Comparison of ENCODE assay signal across 27 mouse cellular contexts in the genomic region with DNA sequence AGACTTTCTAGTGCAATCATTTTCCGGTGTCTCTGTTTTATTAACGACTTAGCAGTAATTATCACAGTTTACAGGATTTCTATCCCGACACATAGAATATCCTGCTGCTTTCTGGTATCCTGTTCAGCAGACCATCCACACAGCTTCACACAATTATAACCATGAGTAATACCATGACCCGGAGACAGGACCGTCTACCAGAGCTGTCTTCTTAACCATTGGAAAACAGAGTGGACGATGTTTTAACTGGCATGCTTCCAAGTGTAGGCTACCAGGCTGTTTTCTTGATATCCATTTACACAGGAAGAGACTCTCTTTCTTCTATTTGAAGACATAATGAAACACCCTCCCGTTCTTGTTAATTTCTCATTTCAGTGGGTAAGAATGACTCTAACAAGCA. TPM values are rescaled to one million over a fixed set of nuclear protein-coding genes. Genes with fewer than 3 reads are reported as not detected.
DNase-seq lines count a peak whose midpoint lies in the region; ATAC-seq and TF ChIP-seq lines count a peak whose summit lies in the region.
"Had no signal": no experiment of that assay in that cellular context is flagged by ENCODE, and none has a peak within 500 bp of the region (broad histone marks: within the 10 kb centered on the region; RNA-seq: fewer than 3 reads in every experiment).

No protein-coding gene starts in this region.

- DNase-seq in embryo, embryonic 11 days, result peak; percentile 9
- no peak for DNase-seq in embryo, embryonic 9.5 days (ENCODE audit: extremely low spot score)
- DNase-seq in intestine, embryonic 14.5 days (ENCODE audit: low spot score), result peak; percentile 47
- peak; percentile 34 for DNase-seq in lung, embryonic 14.5 days
- DNase-seq in lung, postnatal 25 days (ENCODE audit: low spot score), result no peak
- DNase-seq in left cerebral cortex, adult 9 months (ENCODE audit: low spot score in 2 of 2), result no peak
- DNase-seq: adrenal gland, postnatal 10 days; cerebellum, adult 11 months; cerebellum, adult 9-10 months; cerebellum, postnatal 36 days; heart, postnatal 14 days; lung, postnatal 4 days had no signal

- TF ChIP-seq POLR2A in myocyte (IDR thresholded peaks at IDR 0.05; ENCODE audit: insufficient read length, low read depth), result no peak

- H3K36me3 ChIP-seq in intestine, embryonic 14.5 days (ENCODE audit: control insufficient read depth, insufficient read depth, low read length), result no peaks in the 10 kb centered on the region
- H3K36me3 ChIP-seq in intestine, postnatal 0 days (ENCODE audit: control insufficient read depth, insufficient read depth), result no peaks in the 10 kb centered on the region
- H3K36me3 ChIP-seq in lung, embryonic 14.5 days (ENCODE audit: insufficient read depth), result no peaks in the 10 kb centered on the region
- H3K36me3 ChIP-seq in myocyte (ENCODE audit: control insufficient read depth, insufficient read depth), result no peaks in the 10 kb centered on the region
- H3K36me3 ChIP-seq: embryonic facial prominence, embryonic 13.5 days; heart, embryonic 12.5 days; hindbrain, embryonic 10.5 days; hindbrain, embryonic 15.5 days; limb, embryonic 13.5 days; midbrain, embryonic 12.5 days; neural tube, embryonic 13.5 days; stomach, embryonic 15.5 days had no signal

- no peaks in the 10 kb centered on the region for H3K4me1 ChIP-seq in intestine, embryonic 14.5 days (replicated peaks; ENCODE audit: control insufficient read depth, insufficient read depth, low read length)
- H3K4me1 ChIP-seq in intestine, postnatal 0 days (replicated peaks; ENCODE audit: control insufficient read depth, insufficient read depth, low read length), result no peaks in the 10 kb centered on the region
- H3K4me1 ChIP-seq in lung, embryonic 14.5 days (ENCODE audit: insufficient read depth), result no peaks in the 10 kb centered on the region
- H3K4me1 ChIP-seq: embryonic facial prominence, embryonic 13.5 days; hindbrain, embryonic 10.5 days; megakaryocyte, embryonic 14.5 days; midbrain, embryonic 12.5 days; stomach, embryonic 15.5 days had no signal

- H3K4me3 ChIP-seq in intestine, embryonic 14.5 days (ENCODE audit: low read depth, low read length), result no peak overlapping the region
- no peak overlapping the region for H3K4me3 ChIP-seq in intestine, postnatal 0 days (ENCODE audit: low read depth, low read length)
- no peak overlapping the region for H3K4me3 ChIP-seq in lung, embryonic 14.5 days (ENCODE audit: low read depth, low read length)
- H3K4me3 ChIP-seq in myocyte, result no peak overlapping the region
- H3K4me3 ChIP-seq: embryonic facial prominence, embryonic 13.5 days; heart, embryonic 12.5 days; hindbrain, embryonic 10.5 days; hindbrain, embryonic 15.5 days; left cerebral cortex, adult 2 months; limb, embryonic 13.5 days; megakaryocyte, embryonic 14.5 days; midbrain, embryonic 12.5 days; neural tube, embryonic 13.5 days; stomach, embryonic 15.5 days had no signal

- no peaks in the 10 kb centered on the region for H3K27me3 ChIP-seq in intestine, embryonic 14.5 days (replicated peaks; ENCODE audit: control insufficient read depth, insufficient read depth, low read length)
- no peaks in the 10 kb centered on the region for H3K27me3 ChIP-seq in intestine, postnatal 0 days (replicated peaks; ENCODE audit: control insufficient read depth, insufficient read depth, low read length)
- H3K27me3 ChIP-seq in lung, embryonic 14.5 days (ENCODE audit: insufficient read depth, low read length), result no peaks in the 10 kb centered on the region
- H3K27me3 ChIP-seq in myocyte (ENCODE audit: control insufficient read depth, insufficient read depth, insufficient read length), result no peaks in the 10 kb centered on the region
- H3K27me3 ChIP-seq: embryonic facial prominence, embryonic 13.5 days; heart, embryonic 12.5 days; hindbrain, embryonic 15.5 days; midbrain, embryonic 12.5 days; neural tube, embryonic 13.5 days; stomach, embryonic 15.5 days had no signal

- H3K4me2 ChIP-seq in intestine, embryonic 14.5 days (ENCODE audit: low read length), result no peak overlapping the region
- no peak overlapping the region for H3K4me2 ChIP-seq in intestine, postnatal 0 days (replicated peaks; ENCODE audit: low read depth)
- H3K4me2 ChIP-seq in lung, embryonic 14.5 days, result no peak overlapping the region
- H3K4me2 ChIP-seq in myocyte (ENCODE audit: low read depth), result peak overlapping the region; percentile 41
- H3K4me2 ChIP-seq: embryonic facial prominence, embryonic 13.5 days; heart, embryonic 12.5 days; hindbrain, embryonic 15.5 days; limb, embryonic 13.5 days; liver, embryonic 11.5 days; midbrain, embryonic 12.5 days; neural tube, embryonic 13.5 days; stomach, embryonic 15.5 days had no signal

- 62% methylated on average over 7 of the region's 7 CpGs for WGBS in intestine, embryonic 14.5 days
- WGBS in intestine, postnatal 0 days, result 67% methylated on average over 7 of the region's 7 CpGs
- WGBS in lung, embryonic 14.5 days, result 50% methylated on average over 7 of the region's 7 CpGs

- no peak overlapping the region for H3K9ac ChIP-seq in intestine, embryonic 14.5 days (ENCODE audit: low read length)
- no peak overlapping the region for H3K9ac ChIP-seq in intestine, postnatal 0 days (ENCODE audit: low read depth, low read length)
- H3K9ac ChIP-seq in lung, embryonic 14.5 days, result no peak overlapping the region
- H3K9ac ChIP-seq: embryonic facial prominence, embryonic 13.5 days; heart, embryonic 12.5 days; hindbrain, embryonic 15.5 days; limb, embryonic 13.5 days; midbrain, embryonic 12.5 days; neural tube, embryonic 13.5 days; stomach, embryonic 15.5 days had no signal

- H3K27ac ChIP-seq in intestine, embryonic 14.5 days (ENCODE audit: low read depth), result no peak overlapping the region
- H3K27ac ChIP-seq in intestine, postnatal 0 days (ENCODE audit: low read depth, low read length), result no peak overlapping the region
- H3K27ac ChIP-seq in lung, embryonic 14.5 days (ENCODE audit: low read depth), result no peak overlapping the region
- H3K27ac ChIP-seq: embryonic facial prominence, embryonic 13.5 days; hindbrain, embryonic 10.5 days; hindbrain, embryonic 15.5 days; left cerebral cortex, adult 2 months; limb, embryonic 13.5 days; midbrain, embryonic 12.5 days; neural tube, embryonic 13.5 days; stomach, embryonic 15.5 days had no signal

- ATAC-seq in intestine, embryonic 14.5 days (replicated peaks; ENCODE audit: low FRiP score, low TSS enrichment, low read depth), result no peak
- no peak for ATAC-seq in intestine, postnatal 0 days
- no peak for ATAC-seq in lung, embryonic 14.5 days (ENCODE audit: insufficient read depth)
- ATAC-seq: forebrain, embryonic 16.5 days; inflammation-experienced regulatory T-cells, adult 6 months had no signal

- no peaks in the 10 kb centered on the region for H3K9me3 ChIP-seq in intestine, embryonic 14.5 days (ENCODE audit: control insufficient read depth, low read length)
- no peaks in the 10 kb centered on the region for H3K9me3 ChIP-seq in intestine, postnatal 0 days (ENCODE audit: control insufficient read depth)
- H3K9me3 ChIP-seq in lung, embryonic 14.5 days (ENCODE audit: low read depth, low read length), result no peaks in the 10 kb centered on the region
- H3K9me3 ChIP-seq: embryonic facial prominence, embryonic 13.5 days; heart, embryonic 12.5 days; hindbrain, embryonic 10.5 days; hindbrain, embryonic 15.5 days; limb, embryonic 13.5 days; midbrain, embryonic 12.5 days; neural tube, embryonic 13.5 days; stomach, embryonic 15.5 days had no signal

- no peak overlapping the region for H3ac ChIP-seq in myocyte (ENCODE audit: control insufficient read depth, insufficient read length)

- H3K79me2 ChIP-seq in myocyte (ENCODE audit: control insufficient read depth, insufficient read depth), result no peaks in the 10 kb centered on the region

- no peak for TF ChIP-seq CTCF in intestine, postnatal 0 days (IDR thresholded peaks at IDR 0.05; ENCODE audit: low read depth)
- TF ChIP-seq CTCF in lung, embryonic 14.5 days (IDR thresholded peaks at IDR 0.05; ENCODE audit: low read depth), result no peak

TF ChIP-seq in myocyte, 11 proteins besides CTCF, POLR2A, EP300 and RAD21:
- TF ChIP-seq SRF (IDR thresholded peaks at IDR 0.05; ENCODE audit: control insufficient read depth, insufficient read length, low read depth) (no peak), USF1 (IDR thresholded peaks at IDR 0.05; ENCODE audit: low read depth) (no peak), TCF3 (IDR thresholded peaks at IDR 0.05; ENCODE audit: insufficient read length, low read depth) (no peak), MYOD1 (IDR thresholded peaks at IDR 0.05; ENCODE audit: control insufficient read depth in 1 of 3, insufficient read length in 2 of 3, low read depth in 2 of 3) (no peak), MYOG (IDR thresholded peaks at IDR 0.05; ENCODE audit: control insufficient read depth in 1 of 3, insufficient read depth in 1 of 3, insufficient read length in 2 of 3, low read depth in 2 of 3) (no peak), POLR2AphosphoS2 (IDR thresholded peaks at IDR 0.05; ENCODE audit: insufficient read length, low read depth) (no peak), TCF12 (IDR thresholded peaks at IDR 0.05; ENCODE audit: insufficient read depth, poor library complexity, severe bottlenecking) (no peak), REST (IDR thresholded peaks at IDR 0.05; ENCODE audit: insufficient read depth, insufficient read length) (no peak), MAX (IDR thresholded peaks at IDR 0.05; ENCODE audit: low read depth) (no peak), E2F4 (IDR thresholded peaks at IDR 0.05; ENCODE audit: insufficient read depth) (no peak), CEBPB (IDR thresholded peaks at IDR 0.05; ENCODE audit: insufficient read depth, poor library complexity, severe bottlenecking) (no peak)

RNA-seq across cellular contexts. Expression of gene Ank, which starts 51.7 kb away (rescaled TPM):
- polyA plus RNA-seq in intestine, embryonic 14.5 days (2014; fragmentation: Nextera tagmentation; extraction: Ambion mirVana), result 13.8 and 16.5 TPM in 2 replicates
- 20.9 and 24.0 TPM in 2 replicates for polyA plus RNA-seq in intestine, postnatal 0 days (2015; fragmentation: Nextera tagmentation; extraction: Ambion mirVana)
- 9.2 and 9.6 TPM in 2 replicates for polyA plus RNA-seq in lung, embryonic 14.5 days (2014; fragmentation: Nextera tagmentation; extraction: Ambion mirVana)
- polyA plus RNA-seq in myocyte (2012; fragmentation: generic; extraction: Trizol), result 103 TPM

Comparison
In these comparisons a context has a peak if more than half of its experiments do, and no peak if none do; other contexts are left out.
1. DNase-seq: peak in embryo, embryonic 11 days (single experiment), intestine, embryonic 14.5 days (single experiment) and lung, embryonic 14.5 days (single experiment); none in embryo, embryonic 9.5 days (single experiment), lung, postnatal 25 days (single experiment) and left cerebral cortex, adult 9 months (0 of 2).